Mouse (Mus musculus) cerebellum, adult 8-10 months (tissue): ENCODE measurements around the gene Alyref.
A peak's percentile ranks its signal among the peaks of the same experiment; 100 is the strongest.

Source experiments
- DNase-seq: peaks from one replicate; pipeline ENCODE4 v3.0.0; 2022

Alyref gene

DNA sequence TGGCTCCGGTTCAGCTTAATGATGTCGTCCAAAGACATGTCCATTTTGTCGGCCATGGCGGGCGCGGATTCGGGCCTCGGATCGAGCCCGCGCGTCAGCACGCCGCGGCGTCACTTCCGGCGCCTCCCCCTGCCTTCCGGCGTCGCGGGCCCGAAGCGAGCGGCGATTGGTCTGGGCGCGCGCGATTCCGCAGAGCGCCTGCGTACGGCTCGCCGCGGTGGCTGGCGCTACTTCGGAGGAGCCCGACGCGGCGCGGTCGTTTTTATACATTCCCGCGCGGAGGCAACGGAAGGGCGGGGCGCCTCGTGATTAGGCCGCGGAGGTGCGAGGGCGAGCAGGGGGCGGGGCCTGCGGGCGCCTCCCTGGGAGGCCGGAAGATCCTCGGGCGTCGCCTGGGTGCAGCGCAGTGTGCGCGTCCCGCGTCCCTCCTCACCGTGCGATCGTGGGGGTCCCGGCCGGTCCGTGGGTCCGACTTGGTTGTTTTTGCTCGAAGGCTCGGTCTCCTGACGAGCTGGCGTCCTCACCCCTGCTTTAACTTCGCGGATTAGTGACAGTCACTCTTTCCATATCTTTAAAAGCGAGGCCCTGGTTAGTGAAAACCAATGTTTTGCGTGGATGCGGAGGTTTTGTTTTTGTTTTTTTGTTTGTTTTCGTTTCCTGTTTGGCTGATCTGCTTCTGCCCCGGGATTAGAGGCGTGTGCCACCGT, at the start of gene Alyref, which contains the start of gene Anapc11:
TSS of gene Alyref (minus strand) at position 83 of the 707 bp plus-strand sequence.
TSS of gene Anapc11 (plus strand) at position 139 of the 707 bp plus-strand sequence.
- DNase-seq: peak; percentile 87

DNA sequence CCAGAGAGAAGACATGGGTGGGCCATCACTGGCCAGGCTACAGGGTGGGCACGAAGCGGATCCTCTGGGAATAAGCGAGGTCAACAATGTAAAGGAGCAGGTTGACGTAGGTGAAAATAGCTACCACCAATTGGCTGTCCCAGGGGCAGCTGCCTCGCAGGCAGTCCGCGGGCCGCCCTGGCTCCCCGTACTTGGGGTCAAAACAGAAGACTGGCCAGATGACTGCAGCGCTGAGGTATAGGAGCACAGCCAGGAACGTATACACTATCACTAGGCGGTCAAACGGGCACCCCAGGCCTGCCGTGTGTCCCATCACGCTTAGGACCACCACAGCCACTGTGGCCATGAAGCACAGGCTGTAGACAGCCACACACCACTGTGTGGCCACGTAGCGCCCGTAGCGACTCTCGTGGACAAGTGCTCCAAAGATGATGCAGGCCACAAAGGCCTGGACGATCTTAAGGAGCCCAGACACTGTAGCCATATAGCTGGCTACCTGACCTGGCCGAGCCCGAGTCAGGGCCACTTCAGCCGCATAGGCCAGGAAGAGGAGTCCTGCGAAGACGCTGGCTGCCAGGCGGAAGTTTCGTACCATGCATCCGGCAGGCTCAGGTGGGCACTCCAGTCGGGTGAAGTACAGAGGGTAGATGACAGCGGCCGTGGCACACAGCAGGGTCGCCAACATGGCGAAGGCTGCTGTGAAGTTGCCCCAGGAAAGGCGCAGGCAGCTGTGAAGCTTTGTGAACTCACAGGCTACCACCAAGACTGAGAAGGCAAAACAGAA, 49.1 kb upstream of the Alyref start:
- DNase-seq: no peak

DNA sequence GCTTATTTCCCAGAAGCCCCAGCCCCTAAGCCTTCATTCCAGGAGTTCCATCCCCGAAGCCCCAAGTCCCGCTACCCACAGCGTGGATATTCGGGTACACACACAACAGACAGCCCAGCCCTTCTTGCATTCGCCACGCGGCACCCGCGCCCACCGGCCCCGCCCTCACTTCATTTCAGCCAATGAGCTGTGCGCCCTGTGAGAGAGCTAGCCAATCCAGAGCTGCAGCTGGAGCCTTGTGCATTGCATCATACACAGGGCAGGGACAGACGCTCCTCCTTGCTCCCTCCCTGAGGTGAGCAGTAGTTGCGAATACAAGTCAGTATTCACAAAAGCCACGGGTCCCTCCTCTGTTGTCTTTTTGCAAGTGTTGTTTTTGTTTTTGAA, 45.4 kb upstream of the Alyref start, which contains the start of gene Pycr1:
TSS of gene Pycr1 (minus strand) at position 169 of the 387 bp plus-strand sequence.
- peak; percentile 89 for DNase-seq

GRCm38 (mm10) chr11:120642939-120643600, 44.9 kb upstream of the Alyref start:
- no peak for DNase-seq

- no peak for DNase-seq
These were observed 43.7 kb upstream of the Alyref start for GRCm38 (mm10) chr11:120641869-120642268.

GRCm38 (mm10) chr11:120641255-120641654, 43.1 kb upstream of the Alyref start:
- DNase-seq: no peak

DNA sequence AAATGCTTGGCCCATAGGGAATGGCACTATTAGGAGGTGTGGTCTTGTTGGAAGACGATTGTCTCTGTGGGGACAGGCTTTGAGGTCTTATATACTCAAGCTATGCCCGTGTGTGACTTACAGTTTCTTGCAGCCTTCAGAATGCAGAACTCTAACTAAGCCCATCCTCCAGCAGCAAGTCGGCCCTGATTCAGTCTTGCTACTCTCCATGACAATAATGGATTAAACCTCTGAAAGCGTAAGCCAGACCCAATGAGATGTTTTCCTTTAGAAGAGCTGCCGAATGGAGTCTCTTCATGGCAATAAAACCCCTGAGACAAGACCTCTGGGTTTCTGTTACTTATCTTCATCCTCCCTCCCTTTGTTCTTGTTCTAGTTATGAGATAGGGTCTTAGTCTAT, 36.6 kb upstream of the Alyref start:
- DNase-seq: no peak

DNA sequence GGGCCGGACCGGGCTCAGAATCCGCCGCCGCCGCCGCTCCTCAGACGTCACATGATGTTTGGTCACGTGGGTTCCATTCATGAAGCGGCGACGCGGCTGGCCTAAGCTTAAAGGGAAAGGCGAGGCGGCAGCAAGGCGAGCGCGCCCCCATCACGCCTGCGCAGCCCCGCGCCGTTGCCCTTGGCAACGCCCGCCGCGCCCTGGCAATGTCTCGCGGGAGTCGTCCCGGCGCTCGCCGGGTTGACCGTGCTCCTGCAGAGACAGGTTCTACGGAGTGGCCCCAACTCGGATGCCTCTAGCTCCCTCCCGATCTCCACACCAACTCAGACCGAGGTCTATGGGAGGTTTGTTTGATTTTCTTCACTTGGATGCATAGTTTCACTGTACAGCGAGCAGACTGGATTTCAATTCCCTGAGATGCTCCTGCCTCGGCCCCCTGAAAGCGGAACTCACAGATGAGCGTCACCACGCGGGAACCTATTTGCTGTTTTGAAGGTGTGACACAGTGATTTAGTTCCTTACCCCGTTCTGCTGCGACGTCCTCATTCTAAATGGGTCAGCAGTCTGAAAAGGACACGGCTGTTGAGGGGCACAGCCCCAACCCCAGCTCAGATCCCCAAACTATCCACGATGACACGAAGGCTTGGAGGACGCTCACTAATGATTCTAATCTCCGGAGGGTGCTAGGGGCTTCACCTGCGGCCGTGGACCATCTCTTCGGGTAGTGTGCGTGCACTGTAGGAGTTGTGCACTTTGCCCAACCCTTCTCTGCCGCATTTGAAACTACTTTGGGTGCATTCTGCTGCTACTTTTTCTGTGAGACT, 35.6 kb upstream of the Alyref start, which contains the start of gene Mafg:
TSS of gene Mafg (minus strand) at position 81 of the 824 bp plus-strand sequence.
- DNase-seq: peak; percentile 90

GRCm38 (mm10) chr11:120632559-120633519, 34.7 kb upstream of the Alyref start:
- peak; percentile 62 for DNase-seq

GRCm38 (mm10) chr11:120631726-120632448, 33.7 kb upstream of the Alyref start:
- DNase-seq: no peak

- DNase-seq: no peak
These were observed 32.9 kb upstream of the Alyref start for GRCm38 (mm10) chr11:120630881-120631725.

DNA sequence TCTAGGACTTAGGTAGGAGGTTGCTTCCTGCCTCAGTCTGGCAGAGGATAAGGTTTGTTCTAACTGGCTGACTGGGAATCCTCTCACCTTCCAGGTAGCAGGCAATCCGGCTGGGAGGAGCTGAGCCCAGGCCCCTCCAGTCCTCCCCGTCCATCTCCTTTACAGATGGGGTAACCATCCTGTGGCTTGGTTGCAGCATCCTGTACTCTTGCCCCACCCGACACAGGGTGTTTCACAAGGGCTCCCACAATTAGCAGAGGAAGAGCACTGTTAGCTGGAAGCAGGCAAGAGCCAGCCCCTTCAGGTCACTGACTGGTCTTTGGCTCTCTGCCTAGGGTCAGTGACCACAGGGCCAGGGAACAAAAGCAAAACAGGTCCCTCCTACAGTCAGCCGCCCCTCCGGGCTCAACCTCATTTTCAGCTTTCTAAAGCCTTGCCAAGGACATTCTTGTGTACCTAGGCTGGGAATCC, 32.3 kb upstream of the Alyref start:
- no peak for DNase-seq

DNA sequence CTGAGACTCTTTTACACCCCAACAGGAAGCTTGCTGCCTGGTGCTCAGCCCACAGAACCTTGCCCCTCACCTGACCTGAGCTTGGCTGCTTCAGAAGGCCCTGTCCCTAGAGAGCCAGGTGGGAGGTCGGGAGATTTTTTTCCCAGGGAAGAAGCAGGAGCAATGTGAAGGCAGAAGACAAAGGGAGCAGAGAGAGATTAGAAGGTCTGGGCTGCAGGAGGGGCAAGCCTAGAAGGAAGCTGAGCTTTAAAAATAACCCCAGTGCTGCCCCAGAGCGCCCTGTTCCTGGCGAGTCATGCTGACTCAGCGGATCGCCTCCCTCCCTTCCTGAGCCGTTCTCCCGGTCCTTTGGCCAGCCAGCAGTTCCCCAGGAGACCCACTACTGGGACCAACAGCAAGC, 31.7 kb upstream of the Alyref start:
- DNase-seq: no peak

DNA sequence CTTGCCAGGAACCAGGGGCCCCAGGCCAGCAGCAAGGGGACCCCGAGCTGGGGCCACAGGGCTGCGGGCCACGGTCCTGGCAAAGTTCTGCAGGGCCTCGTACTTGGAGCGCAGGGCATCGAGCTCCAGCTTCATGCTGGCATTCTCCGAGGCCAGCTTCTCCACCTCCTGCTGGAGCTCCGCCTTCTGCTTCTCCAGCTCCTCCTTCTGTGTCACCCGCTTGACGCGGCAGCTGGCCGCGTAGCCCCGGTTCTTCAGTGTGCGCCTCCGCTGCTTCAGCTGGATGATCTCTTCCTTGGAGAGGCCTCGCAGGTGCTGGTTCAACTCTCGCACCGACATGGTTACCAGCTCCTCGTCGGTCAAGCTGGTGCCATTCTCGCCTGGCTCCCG, 31.2 kb upstream of the Alyref start:
- no peak for DNase-seq

- no peak for DNase-seq
These were observed 30.6 kb upstream of the Alyref start for GRCm38 (mm10) chr11:120628601-120629340.

- no peak for DNase-seq
These were observed 29.5 kb upstream of the Alyref start for GRCm38 (mm10) chr11:120627468-120628300.

- DNase-seq: no peak
These were observed 28.8 kb upstream of the Alyref start for GRCm38 (mm10) chr11:120626785-120627467.
